Mouse (Mus musculus) heart, postnatal 0 days (tissue): ENCODE data around the gene Pusl1. TPM values are rescaled to one million over a fixed set of nuclear protein-coding genes. Genes with fewer than 3 reads are reported as not detected.

Source experiments
- ATAC-seq: fragments of 200-750 bp; cut with Nextera tagmentation; 2 replicates; pipeline ENCODE4 v1.8.0; 2017; ENCODE audit warnings: low read depth, moderate number of reproducible peaks, moderate library complexity; ENCODE audit not compliant: insufficient read depth
- DNase-seq: peaks from one replicate; pipeline ENCODE4 v3.0.0-alpha.2; 2016; ENCODE audit warnings: low spot score
- H3K27ac ChIP-seq: fragments of 300-500 bp; sonication (generic); 2 replicates; pipeline ENCODE4 v1.5.1; 2014; ENCODE audit warnings: low read depth, mild to moderate bottlenecking
- H3K27me3 ChIP-seq: fragments of 300-500 bp; sonication (generic); 2 replicates; pipeline ENCODE4 v1.6.1; 2014; ENCODE audit warnings: low read length, mixed read lengths; ENCODE audit not compliant: control insufficient read depth, insufficient read depth
- H3K36me3 ChIP-seq: fragments of 300-500 bp; sonication (generic); replicated peaks from 2 replicates; pipeline ENCODE4 v1.6.1; 2014; ENCODE audit warnings: low read length, mixed read lengths; ENCODE audit not compliant: control insufficient read depth, insufficient read depth
- H3K4me1 ChIP-seq: fragments of 300-500 bp; sonication (generic); 2 replicates; pipeline ENCODE4 v1.6.1; 2014; ENCODE audit warnings: antibody characterized with exemption; ENCODE audit not compliant: control insufficient read depth, insufficient read depth
- H3K4me2 ChIP-seq: fragments of 300-500 bp; sonication (generic); 2 replicates; pipeline ENCODE4 v1.6.1; 2014; ENCODE audit warnings: low read depth, mild to moderate bottlenecking, low read length, moderate library complexity
- H3K4me3 ChIP-seq: fragments of 300-500 bp; sonication (generic); 2 replicates; pipeline ENCODE4 v1.5.1; 2014; ENCODE audit warnings: low read depth, low read length
- H3K9ac ChIP-seq: fragments of 300-500 bp; sonication (generic); replicated peaks from 2 replicates; pipeline ENCODE4 v1.6.1; 2014; ENCODE audit warnings: low read depth, low read length, mixed read lengths
- H3K9me3 ChIP-seq: fragments of 300-500 bp; sonication (generic); replicated peaks from 2 replicates; pipeline ENCODE4 v1.6.1; 2016; ENCODE audit warnings: low read length; ENCODE audit not compliant: control insufficient read depth
- CTCF ChIP-seq: IDR thresholded peaks from 2 replicates; pipeline ENCODE4 v1.5.1; 2016; ENCODE audit warnings: antibody characterized with exemption, control low read depth, low read depth
- EP300 ChIP-seq: IDR thresholded peaks from 2 replicates; pipeline ENCODE4 v1.6.1; 2016; ENCODE audit warnings: antibody characterized with exemption, low read depth
- WGBS: fragments of 180-500 bp; shearing (Covaris S2); extraction: QIAGEN DNeasy Blood & Tissue Kit; methylation state at CpG from one replicate; pipeline ENCODE4 v1.1.7; 2014; 5-methylcytosine and 5-hydroxymethylcytosine counted together
- polyA plus RNA-seq: library from polyadenylated mRNA; unstranded; fragments of >200 nt; fragmentation: Nextera tagmentation; extraction: Ambion mirVana; gene quantifications from 2 replicates; pipeline ENCODE4 v1.2.1, GENCODE M21; 2015
- total RNA-seq: library from RNA; depleted of rRNA; stranded (reverse); fragments of >200 nt; gene quantifications from 2 replicates; pipeline ENCODE4 v1.2.3, GENCODE M21; 2014; ENCODE audit warnings: low replicate concordance

The Pusl1 gene
- total and polyA plus RNA-seq, 2 experiments from 2014 or later = 22.3 to 33.9 TPM

GRCm38 (mm10) chr4:155893212-155893690 is 1.7 kb upstream of the Pusl1 start:
- peaks cover 21% of the 10 kb centered on the region for H3K36me3 ChIP-seq
- H3K9ac ChIP-seq = no peak overlapping the region
- peaks cover 27% of the 10 kb centered on the region for H3K4me1 ChIP-seq
- WGBS = 69% methylated on average over 8 of the region's 8 CpGs
- DNase-seq (no peak), ATAC-seq (no peak)
- peak overlapping the region; percentile 80 for H3K4me3 ChIP-seq
- H3K27me3 ChIP-seq = no peaks in the 10 kb centered on the region
- peak overlapping the region; percentile 99 for H3K4me2 ChIP-seq
- H3K27ac ChIP-seq = no peak overlapping the region
- TF ChIP-seq CTCF (no peak), EP300 (no peak)
- H3K9me3 ChIP-seq = no peaks in the 10 kb centered on the region

DNA sequence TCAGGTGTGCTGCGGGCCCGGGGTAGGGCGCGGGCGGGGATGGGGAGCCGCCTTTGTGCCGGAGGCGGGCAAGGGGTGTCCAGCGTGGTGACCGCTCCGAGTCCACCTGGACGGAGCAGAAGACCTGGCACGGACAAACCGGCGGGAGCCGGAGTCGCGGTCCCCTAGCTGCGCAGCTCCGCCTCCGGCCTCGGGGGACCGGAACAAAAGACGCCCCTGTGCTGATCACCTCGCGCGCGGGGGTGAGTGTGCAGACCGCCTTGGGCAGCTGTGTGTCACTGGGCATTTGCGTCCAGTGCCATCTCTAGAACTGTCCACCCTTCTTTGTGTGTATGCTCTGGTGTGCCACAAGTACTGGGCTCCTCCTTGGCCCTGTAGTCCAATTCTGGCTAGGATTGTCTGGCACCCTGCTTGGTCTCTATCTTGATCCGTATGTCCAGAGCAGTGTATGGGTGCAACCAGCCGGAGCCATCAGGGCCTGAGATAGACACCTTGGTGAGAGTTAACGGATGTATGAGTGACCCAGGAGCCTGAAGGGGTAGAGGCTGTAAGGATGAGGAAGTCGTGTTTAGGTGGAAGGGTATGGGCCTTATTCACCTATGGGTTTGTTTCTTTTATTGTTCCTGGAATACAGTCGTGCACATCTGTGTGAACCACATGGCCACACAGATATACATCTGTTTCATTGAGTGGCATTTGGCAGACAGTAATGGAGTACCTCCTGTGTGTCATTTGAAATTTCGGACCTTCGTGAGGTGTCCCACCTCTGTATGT is 1.0 kb upstream of the Pusl1 start:
- Histone ChIP-seq H3K9ac (peak overlapping the region; percentile 80), H3K36me3 (peaks cover 27% of the 10 kb centered on the region), H3K4me2 (peak overlapping the region; percentile 99), H3K27me3 (no peaks in the 10 kb centered on the region), H3K9me3 (no peaks in the 10 kb centered on the region), H3K4me3 (peak overlapping the region; percentile 80), H3K27ac (peak overlapping the region; percentile 97), H3K4me1 (peaks cover 27% of the 10 kb centered on the region)
- peak; percentile 19; the same call in 1 of the 2 replicates for ATAC-seq
- TF ChIP-seq CTCF (no peak), EP300 (no peak)
- no peak for DNase-seq
- 4% methylated on average over 36 of the region's 37 CpGs for WGBS

DNA sequence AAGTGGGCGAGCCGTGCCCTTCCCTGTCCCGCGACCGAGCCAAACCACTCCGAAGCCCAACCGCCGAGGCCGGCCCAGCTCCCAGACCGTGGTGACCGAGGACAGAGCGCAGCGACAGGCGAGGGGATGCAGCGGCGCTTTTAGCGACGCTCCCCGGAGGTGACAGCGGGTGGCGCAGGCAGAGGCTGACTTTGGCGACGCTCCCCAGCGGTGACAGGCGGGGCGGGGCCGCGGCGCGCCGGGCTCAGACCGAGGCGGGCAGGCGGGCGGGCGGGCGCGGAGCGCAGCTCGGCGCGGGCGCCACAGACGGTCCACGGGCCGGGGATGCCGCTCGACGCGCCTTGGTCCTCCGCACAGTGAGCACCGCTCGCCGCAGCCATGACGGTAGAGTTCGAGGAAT is 436 bp upstream of the Pusl1 start:
- under 1% methylated on average over 56 of the region's 56 CpGs for WGBS
- Histone ChIP-seq H3K9ac (peak overlapping the region; percentile 80), H3K36me3 (peaks cover 31% of the 10 kb centered on the region), H3K27me3 (no peaks in the 10 kb centered on the region), H3K4me3 (peak overlapping the region; percentile 80), H3K4me2 (peak overlapping the region; percentile 99), H3K27ac (peak overlapping the region; percentile 97), H3K4me1 (peaks cover 27% of the 10 kb centered on the region), H3K9me3 (no peaks in the 10 kb centered on the region)
- DNase-seq (peak; percentile 84), ATAC-seq (peak; percentile 89)
- TF ChIP-seq CTCF (peak; percentile 19; the same call in 1 of the 2 replicates), EP300 (0 out of 2 replicates have a peak, but pooled peaks have one; percentile 12)

- peaks cover 27% of the 10 kb centered on the region for H3K4me1 ChIP-seq
- no peaks in the 10 kb centered on the region for H3K9me3 ChIP-seq
- no peak for TF ChIP-seq CTCF
- no peak for TF ChIP-seq EP300
- H3K36me3 ChIP-seq = peaks cover 30% of the 10 kb centered on the region
- peak overlapping the region; percentile 80 for H3K9ac ChIP-seq
- ATAC-seq (no peak), DNase-seq (no peak)
- peak overlapping the region; percentile 80 for H3K4me3 ChIP-seq
- peak overlapping the region; percentile 99 for H3K4me2 ChIP-seq
- no peaks in the 10 kb centered on the region for H3K27me3 ChIP-seq
- H3K27ac ChIP-seq = no peak overlapping the region; the same call in 1 of the 2 replicates
- 1% methylated on average over 33 of the region's 34 CpGs for WGBS
These were observed 540 bp downstream of the Pusl1 start for GRCm38 (mm10) chr4:155891011-155891471.

DNA sequence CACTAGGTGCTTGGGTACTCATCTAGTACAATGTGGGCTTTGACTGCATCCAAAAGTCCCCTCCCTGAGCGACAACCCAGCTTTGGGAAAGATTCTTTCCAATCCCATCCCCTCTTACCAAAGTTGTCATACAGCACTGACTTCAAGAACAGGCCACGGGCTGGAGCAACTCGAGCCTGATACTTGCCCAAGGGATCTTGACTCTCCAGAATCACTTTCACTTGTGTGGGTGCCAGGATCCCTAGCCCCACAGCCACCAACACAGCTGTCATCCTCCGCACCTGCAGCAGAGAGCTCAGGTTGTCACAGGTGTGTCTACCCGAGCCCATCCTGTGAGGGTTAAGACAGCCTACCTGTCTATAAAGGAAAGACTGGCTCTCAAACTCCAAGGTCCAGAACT is 2.3 kb downstream of the Pusl1 start:
- Histone ChIP-seq H3K36me3 (peaks cover 42% of the 10 kb centered on the region), H3K4me1 (peaks cover 18% of the 10 kb centered on the region), H3K4me3 (no peak overlapping the region), H3K27ac (no peak overlapping the region), H3K4me2 (no peak overlapping the region), H3K27me3 (no peaks in the 10 kb centered on the region), H3K9ac (no peak overlapping the region), H3K9me3 (no peaks in the 10 kb centered on the region)
- no peak for DNase-seq
- TF ChIP-seq EP300 = no peak
- no peak for TF ChIP-seq CTCF
- WGBS = 82% methylated on average over 5 of the region's 5 CpGs
- ATAC-seq = no peak
